Mouse (Mus musculus): ENCODE data around the gene Trmt61a. TPM values are rescaled to one million over a fixed set of nuclear protein-coding genes. Genes with fewer than 3 reads are reported as not detected.

Trmt61a gene
- polyA plus RNA-seq, 1 experiment = 40.6 TPM

DNA sequence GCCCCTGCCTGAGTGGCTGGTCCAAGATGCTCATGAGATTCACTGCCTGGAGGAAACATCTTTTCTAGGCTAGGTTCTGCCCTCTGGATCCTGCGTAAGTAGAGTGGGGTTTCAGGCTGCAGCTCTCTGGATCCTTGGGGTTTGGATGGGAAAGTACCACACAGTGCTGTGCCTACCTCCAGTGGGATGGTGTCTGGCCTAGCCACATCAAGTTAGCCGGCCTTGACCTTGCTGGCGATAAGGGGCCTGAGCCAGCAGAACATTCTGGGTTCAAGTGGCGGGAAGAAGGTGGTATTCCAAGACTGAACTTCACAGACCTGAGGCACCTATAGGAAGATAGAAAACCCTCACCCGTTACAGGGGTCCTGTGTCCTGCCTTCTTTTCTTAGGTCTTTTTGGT, 10.5 kb upstream of the Trmt61a start:
- WGBS = 90% methylated on average over 5 of the region's 5 CpGs
- Histone ChIP-seq H3K4me1 (ENCODE audit: control insufficient read depth, insufficient read depth, insufficient read length) (peaks cover 8% of the 10 kb centered on the region), H3K4me3 (ENCODE audit: extremely low read depth, insufficient read depth, insufficient read length) (no peak overlapping the region), H3K36me3 (ENCODE audit: control insufficient read depth, insufficient read depth, low read length) (no peaks in the 10 kb centered on the region), H3K27me3 (ENCODE audit: control insufficient read depth, insufficient read depth, low read length) (peaks cover 6% of the 10 kb centered on the region), H3K27ac (ENCODE audit: insufficient read depth, low read length) (no peak overlapping the region)
- DNase-seq (ENCODE audit: low read depth in 1 of 2, low spot score in 2 of 2) = no peak
- TF ChIP-seq POLR2A (IDR thresholded peaks at IDR 0.05; ENCODE audit: low read depth, low read length) = no peak
- TF ChIP-seq CTCF (IDR thresholded peaks at IDR 0.05; ENCODE audit: extremely low read depth, insufficient read depth, insufficient read length, insufficient replicate concordance) = no peak

DNA sequence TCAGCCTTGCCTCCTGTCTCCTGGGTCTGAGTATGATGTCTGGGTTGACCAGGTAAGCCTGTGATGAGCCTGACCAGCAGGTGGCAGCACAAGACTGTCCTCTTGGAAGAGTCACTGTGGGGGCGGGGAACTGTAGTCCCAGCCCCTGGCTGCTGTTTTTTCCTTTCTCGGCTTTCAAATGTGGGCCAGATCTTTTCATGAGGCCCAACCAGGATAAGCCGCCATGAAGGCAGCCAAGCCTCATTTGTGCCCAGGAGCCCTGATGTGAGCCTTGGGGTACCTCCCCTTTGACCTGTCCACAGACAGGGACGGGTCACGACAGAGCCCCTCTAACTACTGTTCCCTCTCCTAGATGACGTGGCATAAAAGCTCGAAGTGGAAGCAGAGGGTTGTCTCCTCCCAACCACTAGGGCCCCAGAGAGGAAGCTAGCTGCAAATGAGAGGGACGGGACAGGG, 9.4 kb upstream of the Trmt61a start:
- Histone ChIP-seq H3K4me3 (ENCODE audit: extremely low read depth, insufficient read depth, insufficient read length) (peak overlapping the region; percentile 23; the same call in 1 of the 2 replicates), H3K4me1 (ENCODE audit: control insufficient read depth, insufficient read depth, insufficient read length) (peaks cover 11% of the 10 kb centered on the region), H3K27me3 (ENCODE audit: control insufficient read depth, insufficient read depth, low read length) (peaks cover 9% of the 10 kb centered on the region), H3K27ac (ENCODE audit: insufficient read depth, low read length) (peak overlapping the region; percentile 68), H3K36me3 (ENCODE audit: control insufficient read depth, insufficient read depth, low read length) (no peaks in the 10 kb centered on the region)
- WGBS = 1% methylated on average over 8 of the region's 8 CpGs
- peak; percentile 93; the same call in 1 of the 2 replicates for TF ChIP-seq CTCF (IDR thresholded peaks at IDR 0.05; ENCODE audit: extremely low read depth, insufficient read depth, insufficient read length, insufficient replicate concordance)
- TF ChIP-seq POLR2A (IDR thresholded peaks at IDR 0.05; ENCODE audit: low read depth, low read length) = no peak
- peak; percentile 77 to 90 for DNase-seq (ENCODE audit: low read depth in 1 of 2, low spot score in 2 of 2)

DNA sequence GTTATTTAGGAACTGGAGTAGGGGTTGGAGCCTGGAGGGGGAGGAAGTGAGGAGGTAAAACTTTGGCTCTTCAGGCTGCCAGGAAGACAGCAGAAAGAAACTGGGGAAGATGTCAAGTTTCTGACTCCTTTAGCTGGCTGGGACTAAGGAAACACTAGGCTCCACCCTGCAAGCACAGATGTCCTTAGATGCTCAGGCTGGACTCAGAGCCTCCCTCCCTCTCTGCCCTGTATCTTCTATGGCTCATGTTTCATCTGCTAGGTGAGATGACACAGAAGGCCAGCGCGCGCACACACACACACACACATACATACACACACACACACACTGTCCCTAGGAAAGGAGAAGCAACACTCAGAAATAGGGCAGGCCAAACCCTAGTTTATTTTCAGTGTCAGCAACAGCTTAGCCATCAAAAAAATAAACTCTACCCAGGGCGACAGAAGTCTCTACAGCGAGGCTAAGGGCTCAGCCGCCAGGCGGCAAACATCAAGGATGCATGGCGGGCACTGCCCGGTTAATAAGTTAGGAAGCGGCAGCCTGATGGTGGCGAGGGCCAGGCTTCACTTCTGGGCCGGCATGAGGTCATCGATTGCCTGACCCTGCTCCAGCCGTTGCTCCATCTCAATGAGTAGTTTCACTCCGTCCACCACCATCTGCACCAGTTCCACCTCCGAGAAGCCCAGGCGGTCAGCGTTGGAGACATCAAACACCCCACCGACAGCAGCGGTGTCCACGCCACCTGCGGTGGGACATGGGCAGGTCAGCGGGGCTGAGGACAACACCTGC, 8.7 kb upstream of the Trmt61a start:
- TF ChIP-seq CTCF (IDR thresholded peaks at IDR 0.05; ENCODE audit: extremely low read depth, insufficient read depth, insufficient read length, insufficient replicate concordance) = no peak
- no peak for TF ChIP-seq POLR2A (IDR thresholded peaks at IDR 0.05; ENCODE audit: low read depth, low read length)
- peaks cover 11% of the 10 kb centered on the region for H3K4me1 ChIP-seq (ENCODE audit: control insufficient read depth, insufficient read depth, insufficient read length)
- peaks cover 9% of the 10 kb centered on the region for H3K27me3 ChIP-seq (ENCODE audit: control insufficient read depth, insufficient read depth, low read length)
- WGBS = 80% methylated on average over 23 of the region's 23 CpGs
- peak overlapping the region; percentile 18; the same call in 1 of the 2 replicates for H3K27ac ChIP-seq (ENCODE audit: insufficient read depth, low read length)
- no peaks in the 10 kb centered on the region for H3K36me3 ChIP-seq (ENCODE audit: control insufficient read depth, insufficient read depth, low read length)
- DNase-seq (ENCODE audit: low read depth in 1 of 2, low spot score in 2 of 2) = no peak
- H3K4me3 ChIP-seq (ENCODE audit: extremely low read depth, insufficient read depth, insufficient read length) = no peak overlapping the region

DNA sequence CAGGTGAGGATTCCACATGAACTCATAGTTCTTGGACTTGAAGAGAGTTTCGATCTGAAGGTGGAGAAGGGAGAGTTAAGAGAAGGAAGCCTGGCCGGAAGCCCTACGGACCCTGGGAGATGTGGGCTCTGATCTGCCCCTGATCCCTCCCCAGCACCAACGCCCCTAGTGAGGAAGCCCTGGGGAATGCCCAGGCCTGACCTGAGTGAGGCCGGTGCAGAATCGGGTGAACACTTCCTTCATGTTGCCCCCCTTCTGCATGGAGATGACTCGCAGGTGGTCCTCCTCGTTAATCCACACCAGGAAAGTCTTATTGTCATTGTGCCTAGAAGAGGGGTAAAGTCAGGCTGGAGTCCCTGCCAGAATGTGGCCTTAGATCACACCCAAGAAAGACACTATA, 7.9 kb upstream of the Trmt61a start:
- Histone ChIP-seq H3K27ac (ENCODE audit: insufficient read depth, low read length) (no peak overlapping the region), H3K27me3 (ENCODE audit: control insufficient read depth, insufficient read depth, low read length) (peaks cover 9% of the 10 kb centered on the region), H3K4me3 (ENCODE audit: extremely low read depth, insufficient read depth, insufficient read length) (no peak overlapping the region), H3K4me1 (ENCODE audit: control insufficient read depth, insufficient read depth, insufficient read length) (peaks cover 11% of the 10 kb centered on the region), H3K36me3 (ENCODE audit: control insufficient read depth, insufficient read depth, low read length) (no peaks in the 10 kb centered on the region)
- 76% methylated on average over 8 of the region's 8 CpGs for WGBS
- DNase-seq (ENCODE audit: low read depth in 1 of 2, low spot score in 2 of 2) = no peak
- TF ChIP-seq POLR2A (IDR thresholded peaks at IDR 0.05; ENCODE audit: low read depth, low read length) (no peak), CTCF (IDR thresholded peaks at IDR 0.05; ENCODE audit: extremely low read depth, insufficient read depth, insufficient read length, insufficient replicate concordance) (no peak)

DNA sequence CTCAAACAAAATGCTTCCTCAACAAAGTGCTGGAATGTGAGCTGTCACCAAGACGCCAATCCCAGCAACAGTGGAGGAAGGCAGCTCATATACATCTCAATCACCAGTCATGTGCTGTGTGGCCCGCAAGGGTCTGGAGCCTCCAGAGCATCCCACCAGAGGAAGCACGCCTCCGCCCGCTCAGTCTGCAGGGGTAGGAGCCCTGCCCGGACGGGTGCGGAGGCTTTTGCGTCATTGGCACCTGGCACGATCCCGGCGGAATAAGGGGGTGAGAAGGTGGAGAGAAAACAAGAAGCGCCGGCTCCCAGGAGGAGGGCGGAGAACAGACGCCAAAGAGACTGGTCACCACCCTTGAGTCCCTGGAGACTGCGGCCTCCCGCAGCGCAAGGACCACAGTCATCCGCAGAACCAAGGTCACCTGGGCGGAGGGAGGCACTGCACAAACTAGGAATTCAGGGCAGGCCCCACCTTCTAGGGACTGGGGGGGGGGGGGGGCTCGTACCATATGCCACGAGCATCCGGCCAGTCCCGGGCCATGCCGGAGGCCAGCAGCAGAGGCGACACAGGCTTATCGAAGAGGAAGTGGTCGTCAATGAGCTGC, 7.4 kb upstream of the Trmt61a start:
- DNase-seq (ENCODE audit: low read depth in 1 of 2, low spot score in 2 of 2) = no peak

DNA sequence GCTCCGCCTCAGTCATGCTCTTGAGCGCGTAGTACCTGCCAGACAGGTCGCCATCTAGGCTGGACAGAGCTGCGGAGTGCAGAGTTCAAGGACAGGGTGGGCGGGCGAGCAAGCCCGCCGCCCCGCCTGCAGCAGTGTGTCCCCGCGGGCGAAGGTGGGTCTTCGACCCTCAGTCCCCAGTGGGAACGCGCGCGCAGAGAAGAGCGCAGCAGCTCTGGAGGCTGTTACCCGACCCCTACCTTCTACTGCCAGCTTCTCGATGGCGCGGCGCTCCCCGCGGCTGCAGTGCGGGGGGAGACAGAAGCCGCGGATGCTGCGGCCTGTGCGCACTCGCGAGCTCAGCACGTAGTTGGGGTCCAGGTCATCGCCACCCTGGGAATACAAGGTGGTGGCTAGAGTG, 6.9 kb upstream of the Trmt61a start:
- peak overlapping the region; percentile 49 for H3K4me3 ChIP-seq (ENCODE audit: extremely low read depth, insufficient read depth, insufficient read length)
- peaks cover 11% of the 10 kb centered on the region for H3K4me1 ChIP-seq (ENCODE audit: control insufficient read depth, insufficient read depth, insufficient read length)
- H3K27me3 ChIP-seq (ENCODE audit: control insufficient read depth, insufficient read depth, low read length) = peaks cover 9% of the 10 kb centered on the region
- TF ChIP-seq POLR2A (IDR thresholded peaks at IDR 0.05; ENCODE audit: low read depth, low read length) = no peak
- TF ChIP-seq CTCF (IDR thresholded peaks at IDR 0.05; ENCODE audit: extremely low read depth, insufficient read depth, insufficient read length, insufficient replicate concordance) = no peak
- no peak overlapping the region for H3K27ac ChIP-seq (ENCODE audit: insufficient read depth, low read length)
- no peaks in the 10 kb centered on the region for H3K36me3 ChIP-seq (ENCODE audit: control insufficient read depth, insufficient read depth, low read length)
- WGBS = 8% methylated on average over 35 of the region's 35 CpGs
- DNase-seq (ENCODE audit: low read depth in 1 of 2, low spot score in 2 of 2) = no peak

More for the DNA sequence above, 7.4 kb upstream of the Trmt61a start:
- no peak for TF ChIP-seq POLR2A (IDR thresholded peaks at IDR 0.05; ENCODE audit: low read depth, low read length)
- peaks cover 9% of the 10 kb centered on the region for H3K27me3 ChIP-seq (ENCODE audit: control insufficient read depth, insufficient read depth, low read length)
- H3K4me3 ChIP-seq (ENCODE audit: extremely low read depth, insufficient read depth, insufficient read length) = peak overlapping the region; percentile 49; the same call in 1 of the 2 replicates
- no peaks in the 10 kb centered on the region for H3K36me3 ChIP-seq (ENCODE audit: control insufficient read depth, insufficient read depth, low read length)
- WGBS = 47% methylated on average over 28 of the region's 29 CpGs
- no peak overlapping the region for H3K27ac ChIP-seq (ENCODE audit: insufficient read depth, low read length)
- H3K4me1 ChIP-seq (ENCODE audit: control insufficient read depth, insufficient read depth, insufficient read length) = peaks cover 11% of the 10 kb centered on the region
